Mouse (Mus musculus): ENCODE data around the gene Uncx. TPM values are rescaled to one million over a fixed set of nuclear protein-coding genes. Genes with fewer than 3 reads are reported as not detected.

Gene Uncx
- polyA plus RNA-seq, 1 experiment from 2014 or later, result not detected

DNA sequence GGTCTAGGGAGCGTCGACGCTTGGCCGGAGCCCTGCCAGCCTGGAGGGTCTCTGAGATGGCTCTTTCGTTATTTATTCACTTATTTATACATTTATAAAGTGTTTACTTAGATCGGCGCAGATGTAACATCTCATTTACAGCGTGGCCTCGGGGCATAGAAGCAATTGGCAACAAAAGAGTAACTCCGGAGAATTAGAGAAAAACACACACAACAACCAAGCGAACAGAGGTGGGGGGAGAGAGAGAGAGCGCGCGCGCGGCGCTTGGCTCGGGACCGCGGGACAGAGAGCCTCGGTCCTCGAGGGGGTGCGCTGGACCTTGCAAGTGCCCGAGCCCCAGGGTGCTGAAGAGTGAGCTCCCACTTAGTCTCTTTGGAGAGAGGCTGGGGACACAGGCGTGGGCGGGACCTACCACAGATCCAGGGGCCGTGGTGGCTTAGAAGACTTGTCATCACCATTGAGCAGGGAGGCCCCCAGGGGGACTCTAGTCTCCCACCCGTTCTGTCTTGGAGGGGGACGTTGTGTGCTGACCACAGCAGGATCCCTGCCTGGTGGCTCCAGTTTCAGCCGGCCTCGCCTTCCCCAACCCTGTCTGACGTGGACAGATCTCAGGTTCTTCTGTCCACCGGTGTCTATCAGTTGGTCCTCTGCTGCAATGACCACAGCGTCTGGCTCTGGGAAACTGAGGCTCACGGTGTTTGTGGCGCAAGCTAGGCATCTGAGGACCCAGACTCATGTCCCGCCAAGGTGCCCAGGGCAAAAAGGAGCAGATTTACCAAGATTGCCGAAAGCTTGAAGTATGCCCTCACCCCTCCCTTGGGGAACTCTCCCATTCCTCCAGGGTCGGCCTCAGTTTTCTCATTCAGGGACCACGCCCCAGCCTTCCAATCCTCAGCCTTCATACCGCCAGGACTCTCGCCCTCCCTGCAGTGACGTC is 14.5 kb downstream of the Uncx start:
- Histone ChIP-seq H3K4me1 (ENCODE audit: control insufficient read depth in 2 of 2, insufficient read depth in 2 of 2, low read length in 2 of 2) (peaks cover 2 to 9% of the 10 kb centered on the region in 2 experiments; a peak in 1 of 4 replicates), H3K9me3 (ENCODE audit: control insufficient read depth, low read length) (no peaks in the 10 kb centered on the region), H3K9ac (ENCODE audit: low read length) (no peak overlapping the region), H3K4me2 (ENCODE audit: low read length) (no peak overlapping the region), H3K36me3 (ENCODE audit: control insufficient read depth, insufficient read depth, low read length) (no peaks in the 10 kb centered on the region), H3K27ac (replicated peaks in 1 of 2; ENCODE audit: control insufficient read depth in 1 of 2, insufficient read depth in 1 of 2, low read depth in 2 of 2, low read length in 2 of 2) (no peak overlapping the region), H3K27me3 (ENCODE audit: control insufficient read depth, insufficient read depth, low read length) (peaks cover 99% of the 10 kb centered on the region), H3K4me3 (ENCODE audit: control insufficient read depth in 1 of 2, insufficient read depth in 1 of 2, low read depth in 1 of 2, low read length in 2 of 2) (no peak overlapping the region)
- WGBS, result 1% methylated on average over 43 of the region's 43 CpGs
- no peak for ATAC-seq (ENCODE audit: insufficient number of reproducible peaks, insufficient read depth, low FRiP score, low read depth)

DNA sequence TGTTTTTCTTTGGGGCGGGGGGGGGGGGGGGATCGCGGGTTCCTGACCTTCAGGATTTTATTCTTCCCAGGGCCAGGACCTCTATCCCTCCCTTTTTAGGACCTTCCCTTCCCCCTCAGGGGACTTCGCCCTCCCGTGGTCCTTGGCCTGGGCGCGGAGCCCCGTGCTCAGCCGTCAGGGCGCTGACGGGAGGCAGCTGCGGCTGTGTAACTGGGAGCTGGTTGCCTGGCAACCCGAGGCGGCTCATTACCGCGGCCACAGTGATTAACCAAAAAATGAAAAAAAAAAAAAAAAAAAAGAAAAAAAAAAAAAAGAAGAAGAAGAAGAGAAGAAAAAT is 15.1 kb downstream of the Uncx start:
- Histone ChIP-seq H3K36me3 (ENCODE audit: control insufficient read depth, insufficient read depth, low read length) (no peaks in the 10 kb centered on the region), H3K9me3 (ENCODE audit: control insufficient read depth, low read length) (no peaks in the 10 kb centered on the region), H3K27me3 (ENCODE audit: control insufficient read depth, insufficient read depth, low read length) (peaks cover 99% of the 10 kb centered on the region), H3K27ac (replicated peaks in 1 of 2; ENCODE audit: control insufficient read depth in 1 of 2, insufficient read depth in 1 of 2, low read depth in 2 of 2, low read length in 2 of 2) (no peak overlapping the region), H3K4me2 (ENCODE audit: low read length) (no peak overlapping the region), H3K4me1 (ENCODE audit: control insufficient read depth in 2 of 2, insufficient read depth in 2 of 2, low read length in 2 of 2) (peaks cover 2 to 9% of the 10 kb centered on the region in 2 experiments; a peak in 1 of 4 replicates), H3K9ac (ENCODE audit: low read length) (no peak overlapping the region), H3K4me3 (ENCODE audit: control insufficient read depth in 1 of 2, insufficient read depth in 1 of 2, low read depth in 1 of 2, low read length in 2 of 2) (no peak overlapping the region)
- WGBS, result under 1% methylated on average over 15 of the region's 16 CpGs
- ATAC-seq (ENCODE audit: insufficient number of reproducible peaks, insufficient read depth, low FRiP score, low read depth), result no peak

DNA sequence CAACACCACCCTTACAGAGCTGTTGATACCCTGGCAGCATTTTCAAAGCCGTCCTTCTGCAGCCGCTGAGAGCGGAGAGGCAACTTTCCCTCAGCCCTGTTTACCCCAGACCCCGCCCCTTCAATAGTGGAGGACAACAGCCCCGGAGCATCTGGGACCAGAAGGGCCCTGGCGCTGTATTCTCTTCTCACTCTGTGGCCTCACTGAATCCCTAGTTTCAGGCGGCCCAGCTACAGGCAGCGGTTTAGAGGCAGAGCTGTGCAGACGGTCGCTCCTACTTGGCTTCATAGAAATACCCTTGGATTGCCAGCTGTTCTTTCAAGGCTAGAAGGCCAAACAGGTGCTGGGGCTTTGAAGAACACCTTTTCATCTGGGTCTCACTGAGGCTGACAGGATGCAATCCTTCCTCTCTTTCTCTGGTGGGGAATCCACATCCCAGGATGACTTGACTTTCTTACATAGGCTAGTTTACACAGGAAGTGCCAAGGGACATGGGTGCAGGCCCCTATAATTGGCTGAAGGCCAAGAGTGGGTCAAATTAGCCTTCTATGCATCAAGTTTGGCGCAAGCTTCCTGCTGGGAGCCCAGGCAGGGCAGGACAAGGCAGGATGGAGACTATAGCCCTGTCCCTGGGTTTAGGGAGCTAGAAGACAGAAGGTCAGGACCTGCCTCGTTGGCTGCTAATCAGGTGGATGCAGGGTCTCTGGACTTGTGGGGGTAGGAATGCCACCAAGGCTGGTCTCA is 15.8 kb downstream of the Uncx start:
- Histone ChIP-seq H3K9ac (ENCODE audit: low read length) (no peak overlapping the region), H3K27me3 (ENCODE audit: control insufficient read depth, insufficient read depth, low read length) (peaks cover 98% of the 10 kb centered on the region), H3K4me1 (ENCODE audit: control insufficient read depth in 2 of 2, insufficient read depth in 2 of 2, low read length in 2 of 2) (peaks cover 2 to 9% of the 10 kb centered on the region in 2 experiments; a peak in 1 of 4 replicates), H3K4me2 (ENCODE audit: low read length) (no peak overlapping the region), H3K36me3 (ENCODE audit: control insufficient read depth, insufficient read depth, low read length) (no peaks in the 10 kb centered on the region), H3K27ac (replicated peaks in 1 of 2; ENCODE audit: control insufficient read depth in 1 of 2, insufficient read depth in 1 of 2, low read depth in 2 of 2, low read length in 2 of 2) (no peak overlapping the region), H3K4me3 (ENCODE audit: control insufficient read depth in 1 of 2, insufficient read depth in 1 of 2, low read depth in 1 of 2, low read length in 2 of 2) (no peak overlapping the region), H3K9me3 (ENCODE audit: control insufficient read depth, low read length) (no peaks in the 10 kb centered on the region)
- WGBS, result 11% methylated on average over 12 of the region's 12 CpGs
- no peak for ATAC-seq (ENCODE audit: insufficient number of reproducible peaks, insufficient read depth, low FRiP score, low read depth)

DNA sequence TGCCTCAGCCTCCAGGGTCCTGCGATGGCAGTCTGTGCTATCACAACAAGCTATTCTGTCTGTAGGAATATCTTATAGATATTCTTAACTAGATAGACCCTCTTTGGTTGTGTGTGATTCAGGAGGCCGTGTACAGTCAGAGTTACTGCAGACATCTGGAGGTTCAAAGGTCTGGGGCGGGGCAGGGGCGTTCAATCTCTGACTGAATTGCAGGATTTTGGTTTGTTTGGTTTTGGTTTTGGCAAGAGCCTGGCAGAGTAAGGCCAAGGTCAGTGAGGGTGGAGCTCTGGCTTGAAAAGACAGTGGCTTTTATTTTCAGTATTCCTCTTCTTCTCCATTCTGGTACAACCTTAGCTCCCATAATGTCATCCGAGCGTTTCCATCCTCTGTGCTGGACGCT is 16.5 kb downstream of the Uncx start:
- H3K27me3 ChIP-seq (ENCODE audit: control insufficient read depth, insufficient read depth, low read length), result peaks cover 98% of the 10 kb centered on the region
- no peak overlapping the region for H3K4me3 ChIP-seq (ENCODE audit: control insufficient read depth in 1 of 2, insufficient read depth in 1 of 2, low read depth in 1 of 2, low read length in 2 of 2)
- no peaks in the 10 kb centered on the region for H3K9me3 ChIP-seq (ENCODE audit: control insufficient read depth, low read length)
- no peaks in the 10 kb centered on the region for H3K36me3 ChIP-seq (ENCODE audit: control insufficient read depth, insufficient read depth, low read length)
- no peak overlapping the region for H3K27ac ChIP-seq (replicated peaks in 1 of 2; ENCODE audit: control insufficient read depth in 1 of 2, insufficient read depth in 1 of 2, low read depth in 2 of 2, low read length in 2 of 2)
- peaks cover 2 to 9% of the 10 kb centered on the region in 2 experiments; a peak in 1 of 4 replicates for H3K4me1 ChIP-seq (ENCODE audit: control insufficient read depth in 2 of 2, insufficient read depth in 2 of 2, low read length in 2 of 2)
- WGBS, result 42% methylated on average over 7 of the region's 7 CpGs
- no peak overlapping the region for H3K9ac ChIP-seq (ENCODE audit: low read length)
- ATAC-seq (ENCODE audit: insufficient number of reproducible peaks, insufficient read depth, low FRiP score, low read depth), result no peak
- no peak overlapping the region for H3K4me2 ChIP-seq (ENCODE audit: low read length)

DNA sequence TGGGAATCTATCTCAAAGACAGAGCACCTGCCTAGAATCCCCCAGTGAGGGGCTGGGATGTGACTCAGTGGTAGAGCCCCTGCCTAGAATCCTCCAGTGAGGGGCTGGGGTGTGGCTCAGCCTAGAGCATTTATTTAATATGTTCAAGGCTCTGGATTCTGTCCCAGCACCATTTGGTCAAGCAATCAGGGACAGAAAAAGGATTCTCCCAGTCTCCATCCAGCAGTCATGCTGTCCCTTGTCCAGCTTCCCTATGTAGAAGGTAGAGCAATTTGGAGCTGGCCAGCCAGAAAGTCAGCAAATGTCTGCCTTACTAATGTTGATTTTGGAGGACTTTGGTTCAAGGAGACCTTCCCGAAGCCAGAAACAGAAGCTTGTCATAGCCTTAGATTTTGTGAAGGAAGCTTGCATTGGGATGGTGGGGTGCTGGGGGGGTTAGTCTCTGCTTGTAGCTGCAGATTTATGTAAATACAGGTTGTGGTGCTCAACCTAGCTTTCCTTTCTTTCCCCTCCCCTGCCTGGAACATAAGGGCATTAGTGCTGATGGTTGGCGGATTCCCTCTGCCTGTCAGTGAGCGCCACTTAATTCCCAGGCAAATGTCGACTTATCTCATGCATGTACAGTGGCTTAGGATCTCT is 18.2 kb downstream of the Uncx start:
- Histone ChIP-seq H3K9ac (ENCODE audit: low read length) (no peak overlapping the region), H3K4me2 (ENCODE audit: low read length) (no peak overlapping the region), H3K4me1 (ENCODE audit: control insufficient read depth in 2 of 2, insufficient read depth in 2 of 2, low read length in 2 of 2) (peaks cover 2 to 9% of the 10 kb centered on the region in 2 experiments; a peak in 1 of 4 replicates), H3K27ac (replicated peaks in 1 of 2; ENCODE audit: control insufficient read depth in 1 of 2, insufficient read depth in 1 of 2, low read depth in 2 of 2, low read length in 2 of 2) (no peak overlapping the region), H3K27me3 (ENCODE audit: control insufficient read depth, insufficient read depth, low read length) (peaks cover 91% of the 10 kb centered on the region), H3K4me3 (ENCODE audit: control insufficient read depth in 1 of 2, insufficient read depth in 1 of 2, low read depth in 1 of 2, low read length in 2 of 2) (no peak overlapping the region), H3K9me3 (ENCODE audit: control insufficient read depth, low read length) (no peaks in the 10 kb centered on the region), H3K36me3 (ENCODE audit: control insufficient read depth, insufficient read depth, low read length) (no peaks in the 10 kb centered on the region)
- WGBS, result 44% methylated on average over 4 of the region's 4 CpGs
- no peak for ATAC-seq (ENCODE audit: insufficient number of reproducible peaks, insufficient read depth, low FRiP score, low read depth)

GRCm38 (mm10) chr5:139564663-139565062 is 21.4 kb downstream of the Uncx start:
- no peak overlapping the region for H3K4me3 ChIP-seq (ENCODE audit: control insufficient read depth in 1 of 2, insufficient read depth in 1 of 2, low read depth in 1 of 2, low read length in 2 of 2)
- H3K9me3 ChIP-seq (ENCODE audit: control insufficient read depth, low read length), result no peaks in the 10 kb centered on the region
- H3K36me3 ChIP-seq (ENCODE audit: control insufficient read depth, insufficient read depth, low read length), result no peaks in the 10 kb centered on the region
- peaks cover 66% of the 10 kb centered on the region for H3K27me3 ChIP-seq (ENCODE audit: control insufficient read depth, insufficient read depth, low read length)
- H3K4me1 ChIP-seq (ENCODE audit: control insufficient read depth in 2 of 2, insufficient read depth in 2 of 2, low read length in 2 of 2), result no peaks in the 10 kb centered on the region
- H3K9ac ChIP-seq (ENCODE audit: low read length), result no peak overlapping the region
- WGBS, result 69% methylated on average over 2 of the region's 2 CpGs
- no peak for ATAC-seq (ENCODE audit: insufficient number of reproducible peaks, insufficient read depth, low FRiP score, low read depth)
- H3K27ac ChIP-seq (replicated peaks in 1 of 2; ENCODE audit: control insufficient read depth in 1 of 2, insufficient read depth in 1 of 2, low read depth in 2 of 2, low read length in 2 of 2), result no peak overlapping the region
- H3K4me2 ChIP-seq (ENCODE audit: low read length), result no peak overlapping the region

GRCm38 (mm10) chr5:139565462-139565861 is 22.2 kb downstream of the Uncx start:
- Histone ChIP-seq H3K4me2 (ENCODE audit: low read length) (no peak overlapping the region), H3K4me1 (ENCODE audit: control insufficient read depth in 2 of 2, insufficient read depth in 2 of 2, low read length in 2 of 2) (no peaks in the 10 kb centered on the region), H3K27ac (replicated peaks in 1 of 2; ENCODE audit: control insufficient read depth in 1 of 2, insufficient read depth in 1 of 2, low read depth in 2 of 2, low read length in 2 of 2) (no peak overlapping the region), H3K4me3 (ENCODE audit: control insufficient read depth in 1 of 2, insufficient read depth in 1 of 2, low read depth in 1 of 2, low read length in 2 of 2) (no peak overlapping the region), H3K9ac (ENCODE audit: low read length) (no peak overlapping the region), H3K27me3 (ENCODE audit: control insufficient read depth, insufficient read depth, low read length) (peaks cover 58% of the 10 kb centered on the region), H3K9me3 (ENCODE audit: control insufficient read depth, low read length) (no peaks in the 10 kb centered on the region), H3K36me3 (ENCODE audit: control insufficient read depth, insufficient read depth, low read length) (no peaks in the 10 kb centered on the region)
- ATAC-seq (ENCODE audit: insufficient number of reproducible peaks, insufficient read depth, low FRiP score, low read depth), result no peak
- 56% methylated on average over 4 of the region's 4 CpGs for WGBS
